Mouse (Mus musculus) ES-E14 (cell line): ENCODE measurements at regions not wholly inside any gene's neighbourhood (a gene's known extent, or its start where the extent isn't known, plus 50 kb on each side); places are given as distances from the start of the nearest gene placed in this dataset.

Experiments
- DNase-seq: peaks from one replicate; pipeline ENCODE4 v3.0.0-alpha.2; 2013; ENCODE audit warnings: low read depth, low spot score
- H3K27ac ChIP-seq: 2 replicates; pipeline ENCODE4 v1.5.1; 2012; ENCODE audit warnings: low read depth, mild to moderate bottlenecking, low read length, moderate library complexity, mixed read lengths; ENCODE audit not compliant: poor library complexity, insufficient read depth, severe bottlenecking
- H3K36me3 ChIP-seq: 2 replicates; pipeline ENCODE4 v1.6.1; 2012; ENCODE audit warnings: mild to moderate bottlenecking, low read length, moderate library complexity, mixed read lengths; ENCODE audit not compliant: control insufficient read depth, poor library complexity, insufficient read depth, severe bottlenecking
- H3K4me1 ChIP-seq, 2 experiments: fragments of 150-350 bp in 1 of 2; sonication (generic) in 1 of 2; 2 replicates each; pipeline ENCODE4 v1.6.1; 2012; ENCODE audit warnings: low read length in 2 of 2, mild to moderate bottlenecking in 1 of 2, mixed read lengths in 1 of 2; ENCODE audit not compliant: control insufficient read depth in 2 of 2, insufficient read depth in 2 of 2, poor library complexity in 1 of 2
- H3K4me3 ChIP-seq, 2 experiments: fragments of 150-350 bp in 1 of 2; sonication (generic) in 1 of 2; 2 replicates each; pipeline ENCODE4 v1.5.1; 2012; ENCODE audit warnings: low read length in 2 of 2, low read depth in 1 of 2, mild to moderate bottlenecking in 1 of 2, mixed read lengths in 1 of 2; ENCODE audit not compliant: insufficient read depth in 1 of 2, poor library complexity in 1 of 2, severe bottlenecking in 1 of 2
- H3K9ac ChIP-seq: 2 replicates; pipeline ENCODE4 v1.6.1; 2012; ENCODE audit warnings: low read depth, mild to moderate bottlenecking, low read length, mixed read lengths; ENCODE audit not compliant: poor library complexity, insufficient read depth, severe bottlenecking
- H3K9me3 ChIP-seq: fragments of 150-350 bp; sonication (generic); 2 replicates; pipeline ENCODE4 v1.6.1; 2012; ENCODE audit warnings: low read depth, mild to moderate bottlenecking, low read length; ENCODE audit not compliant: control insufficient read depth, insufficient read depth
- CHD2 ChIP-seq: IDR thresholded peaks from 2 replicates; pipeline ENCODE4 v1.6.1; 2014; ENCODE audit warnings: mild to moderate bottlenecking, low read depth, low read length, inconsistent platforms
- HCFC1 ChIP-seq: IDR thresholded peaks from 2 replicates; pipeline ENCODE4 v1.6.1; 2012; ENCODE audit warnings: low read length, inconsistent platforms, borderline replicate concordance; ENCODE audit not compliant: insufficient read depth
- MAFK ChIP-seq: IDR thresholded peaks from 2 replicates; pipeline ENCODE4 v1.6.1; 2014; ENCODE audit warnings: mild to moderate bottlenecking, low read depth, low read length, inconsistent platforms; ENCODE audit not compliant: insufficient read depth
- ZC3H11A ChIP-seq: IDR thresholded peaks from 2 replicates; pipeline ENCODE4 v1.6.1; 2012; ENCODE audit warnings: low read depth, mild to moderate bottlenecking, inconsistent platforms, low read length, borderline replicate concordance
- ZNF384 ChIP-seq: IDR thresholded peaks from 2 replicates; pipeline ENCODE4 v1.6.1; 2012; ENCODE audit warnings: low read depth, low read length, inconsistent platforms
- in situ Hi-C, 2 experiments: fragments of 600-800 bp; cut with MboI; formaldehyde crosslinking; loops; one replicate each; pipeline ENCODE4 v1.15.1; 2025; ENCODE audit warnings: low sequenced_read_pairs in 2 of 2, inconsistent platforms in 1 of 2; ENCODE audit not compliant: unreplicated experiment in 2 of 2

GRCm38 (mm10) chr7:35992511-35992910 is 189.7 kb upstream of the Zfp507 start:
- Histone ChIP-seq H3K27ac (no peak overlapping the region), H3K4me1 (no peaks in the 10 kb centered on the region), H3K9ac (no peak overlapping the region), H3K36me3 (no peaks in the 10 kb centered on the region), H3K4me3 (no peak overlapping the region), H3K9me3 (no peaks in the 10 kb centered on the region)
- in situ Hi-C loops, result no loop called here
- DNase-seq, result no peak
- TF ChIP-seq HCFC1, result no peak
- no peak for TF ChIP-seq CHD2
- TF ChIP-seq MAFK, result no peak
- TF ChIP-seq ZC3H11A, result no peak
- no peak for TF ChIP-seq ZNF384

GRCm38 (mm10) chr7:35991141-35991540 is 188.3 kb upstream of the Zfp507 start:
- TF ChIP-seq MAFK (no peak), ZC3H11A (no peak), CHD2 (no peak), HCFC1 (no peak), ZNF384 (no peak)
- in situ Hi-C loops, result no loop called here
- no peak overlapping the region for H3K9ac ChIP-seq
- no peaks in the 10 kb centered on the region for H3K4me1 ChIP-seq
- no peaks in the 10 kb centered on the region for H3K9me3 ChIP-seq
- no peak overlapping the region for H3K27ac ChIP-seq
- no peak overlapping the region for H3K4me3 ChIP-seq
- no peaks in the 10 kb centered on the region for H3K36me3 ChIP-seq
- no peak for DNase-seq

- no peak for TF ChIP-seq ZC3H11A
- TF ChIP-seq HCFC1, result no peak
- no peak for TF ChIP-seq MAFK
- Histone ChIP-seq H3K27ac (no peak overlapping the region), H3K9ac (no peak overlapping the region), H3K4me3 (no peak overlapping the region), H3K36me3 (no peaks in the 10 kb centered on the region), H3K4me1 (no peaks in the 10 kb centered on the region), H3K9me3 (no peaks in the 10 kb centered on the region)
- no peak for DNase-seq
- in situ Hi-C loops, result no loop called here
Observed at GRCm38 (mm10) chr7:35989456-35989855, 186.7 kb upstream of the Zfp507 start.

- in situ Hi-C loops, result no loop called here
- H3K4me3 ChIP-seq, result no peak overlapping the region
- no peak overlapping the region for H3K9ac ChIP-seq
- no peaks in the 10 kb centered on the region for H3K4me1 ChIP-seq
- no peaks in the 10 kb centered on the region for H3K9me3 ChIP-seq
- H3K27ac ChIP-seq, result no peak overlapping the region
- TF ChIP-seq CHD2 (no peak), HCFC1 (no peak), ZC3H11A (no peak), MAFK (no peak), ZNF384 (no peak)
- no peak for DNase-seq
- no peaks in the 10 kb centered on the region for H3K36me3 ChIP-seq
Observed at GRCm38 (mm10) chr7:35988449-35989109, 185.8 kb upstream of the Zfp507 start.

GRCm38 (mm10) chr7:35977986-35978385 is 175.2 kb upstream of the Zfp507 start:
- H3K9me3 ChIP-seq, result no peaks in the 10 kb centered on the region
- no peaks in the 10 kb centered on the region for H3K36me3 ChIP-seq
- H3K27ac ChIP-seq, result no peak overlapping the region
- no peak for DNase-seq
- in situ Hi-C loops, result no loop called here
- H3K9ac ChIP-seq, result no peak overlapping the region
- H3K4me3 ChIP-seq, result no peak overlapping the region
- TF ChIP-seq ZNF384, result no peak
- TF ChIP-seq CHD2, result no peak
- TF ChIP-seq MAFK, result no peak
- TF ChIP-seq ZC3H11A, result no peak
- no peak for TF ChIP-seq HCFC1
- H3K4me1 ChIP-seq, result no peaks in the 10 kb centered on the region
